Mouse (Mus musculus): ENCODE results near the gene Eed. TPM values are rescaled to one million over a fixed set of nuclear protein-coding genes. Genes with fewer than 3 reads are reported as not detected.
A peak's percentile ranks its signal among the peaks of the same experiment; 100 is the strongest.
"Not testable (repeated sequence)": the region's sequence is repeated elsewhere in the genome, so short reads cannot be mapped to it uniquely, and the experiment has no call there.

Eed gene
- polyA plus RNA-seq, 1 experiment from 2014 or later: 61.5 TPM

GRCm38 (mm10) chr7:90006667-90007653 is 26.2 kb upstream of the Eed start:
- Histone ChIP-seq H3K9me3 (replicated peaks) (no peaks in the 10 kb centered on the region), H3K4me2 (no peak overlapping the region), H3K27me3 (replicated peaks) (no peaks in the 10 kb centered on the region), H3K4me1 (no peaks in the 10 kb centered on the region), H3K27ac (no peak overlapping the region), H3K36me3 (no peaks in the 10 kb centered on the region), H3K4me3 (no peak overlapping the region), H3K9ac (no peak overlapping the region)
- ATAC-seq: no peak
- WGBS (ENCODE audit: insufficient replicate concordance): 59% methylated on average over 8 of the region's 8 CpGs

GRCm38 (mm10) chr7:90004781-90005180 is 24.0 kb upstream of the Eed start:
- H3K4me1 ChIP-seq: no peaks in the 10 kb centered on the region
- no peak overlapping the region for H3K9ac ChIP-seq
- H3K4me2 ChIP-seq: no peak overlapping the region
- 74% methylated on average over 3 of the region's 3 CpGs for WGBS (ENCODE audit: insufficient replicate concordance)
- H3K36me3 ChIP-seq: no peaks in the 10 kb centered on the region
- H3K9me3 ChIP-seq (replicated peaks): no peaks in the 10 kb centered on the region
- no peak for ATAC-seq
- H3K27me3 ChIP-seq (replicated peaks): no peaks in the 10 kb centered on the region
- H3K4me3 ChIP-seq: no peak overlapping the region
- no peak overlapping the region for H3K27ac ChIP-seq

- Histone ChIP-seq H3K36me3 (no peaks in the 10 kb centered on the region), H3K9ac (no peak overlapping the region), H3K4me2 (no peak overlapping the region), H3K27ac (no peak overlapping the region), H3K27me3 (replicated peaks) (no peaks in the 10 kb centered on the region), H3K4me3 (no peak overlapping the region), H3K4me1 (peaks cover 14% of the 10 kb centered on the region), H3K9me3 (replicated peaks) (no peaks in the 10 kb centered on the region)
- 58% methylated on average over 2 of the region's 2 CpGs for WGBS (ENCODE audit: insufficient replicate concordance)
- ATAC-seq: no peak
These were observed 21.6 kb upstream of the Eed start for GRCm38 (mm10) chr7:90002375-90002774.

DNA sequence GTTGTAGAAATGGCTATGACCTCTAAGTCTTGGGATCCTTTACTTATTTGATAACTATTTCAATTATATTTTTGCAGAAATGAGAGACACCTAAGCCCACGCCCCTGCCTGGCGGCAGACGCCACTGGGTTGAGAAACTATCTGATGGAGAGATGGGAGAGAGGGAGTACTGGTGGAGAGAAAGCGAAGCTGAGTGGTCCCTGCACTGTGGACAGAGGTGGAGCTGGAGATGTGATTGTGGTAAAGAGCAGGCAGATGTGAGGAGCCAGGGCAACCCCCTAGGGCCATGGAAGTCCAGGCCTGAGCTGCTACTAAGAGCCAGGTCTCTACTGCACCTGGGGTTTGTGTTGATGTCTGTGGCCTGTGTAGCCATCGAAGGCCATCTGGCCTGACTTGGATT is 18.7 kb upstream of the Eed start:
- Histone ChIP-seq H3K4me3 (no peak overlapping the region), H3K4me1 (peaks cover 19% of the 10 kb centered on the region), H3K27ac (no peak overlapping the region), H3K27me3 (replicated peaks) (no peaks in the 10 kb centered on the region; the same call in none of the 2 replicates), H3K4me2 (no peak overlapping the region), H3K36me3 (no peaks in the 10 kb centered on the region), H3K9me3 (replicated peaks) (no peaks in the 10 kb centered on the region), H3K9ac (no peak overlapping the region)
- ATAC-seq: no peak
- 88% methylated on average over 5 of the region's 5 CpGs for WGBS (ENCODE audit: insufficient replicate concordance)

GRCm38 (mm10) chr7:89998624-89999006 is 17.8 kb upstream of the Eed start:
- 0 out of 2 replicates have a peak overlapping the region, but pooled peaks have one; percentile 17 for H3K9ac ChIP-seq
- peak; percentile 64 for ATAC-seq

GRCm38 (mm10) chr7:89998006-89998623 is 17.3 kb upstream of the Eed start:
- Histone ChIP-seq H3K36me3 (no peaks in the 10 kb centered on the region), H3K4me1 (peaks cover 19% of the 10 kb centered on the region), H3K4me2 (peak overlapping the region; percentile 50), H3K27me3 (replicated peaks) (no peaks in the 10 kb centered on the region; the same call in none of the 2 replicates), H3K9ac (0 out of 2 replicates have a peak overlapping the region, but pooled peaks have one; percentile 17), H3K9me3 (replicated peaks) (no peaks in the 10 kb centered on the region), H3K27ac (0 out of 2 replicates have a peak overlapping the region, but pooled peaks have one; percentile 20), H3K4me3 (no peak overlapping the region)
- WGBS (ENCODE audit: insufficient replicate concordance): 19% methylated on average over 10 of the region's 10 CpGs
- peak; percentile 69 for ATAC-seq

More at GRCm38 (mm10) chr7:89998624-89999006, 17.8 kb upstream of the Eed start:
- Histone ChIP-seq H3K36me3 (no peaks in the 10 kb centered on the region), H3K4me3 (no peak overlapping the region), H3K27me3 (replicated peaks) (no peaks in the 10 kb centered on the region; the same call in none of the 2 replicates), H3K9me3 (replicated peaks) (no peaks in the 10 kb centered on the region), H3K27ac (0 out of 2 replicates have a peak overlapping the region, but pooled peaks have one; percentile 36), H3K4me1 (peaks cover 19% of the 10 kb centered on the region), H3K4me2 (peak overlapping the region; percentile 50)
- 67% methylated on average over 2 of the region's 2 CpGs for WGBS (ENCODE audit: insufficient replicate concordance)

DNA sequence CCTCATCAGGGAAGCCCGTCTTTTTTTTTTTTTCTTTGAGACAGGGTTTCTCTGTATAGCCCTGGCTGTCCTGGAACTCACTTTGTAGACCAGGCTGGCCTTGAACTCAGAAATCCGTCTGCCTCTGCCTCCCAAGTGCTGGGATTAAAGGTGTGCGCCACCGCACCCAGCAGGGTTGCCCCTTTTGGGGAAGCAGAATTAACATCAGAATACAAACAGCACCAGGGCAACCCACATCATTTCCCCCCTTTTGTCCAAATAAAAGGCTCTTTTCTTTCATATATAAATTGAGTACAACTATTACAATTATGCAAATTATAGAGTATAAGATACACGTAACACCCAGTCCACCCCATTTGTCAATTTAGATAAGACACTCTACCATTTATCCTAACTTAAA is 16.7 kb upstream of the Eed start:
- not testable (repeated sequence) for H3K4me3 ChIP-seq; H3K36me3 ChIP-seq; H3K9ac ChIP-seq; H3K4me2 ChIP-seq; H3K27me3 ChIP-seq (replicated peaks); ATAC-seq; H3K9me3 ChIP-seq (replicated peaks); H3K27ac ChIP-seq
- peaks cover 19% of the 10 kb centered on the region for H3K4me1 ChIP-seq
- 37% methylated on average over 5 of the region's 5 CpGs for WGBS (ENCODE audit: insufficient replicate concordance)

DNA sequence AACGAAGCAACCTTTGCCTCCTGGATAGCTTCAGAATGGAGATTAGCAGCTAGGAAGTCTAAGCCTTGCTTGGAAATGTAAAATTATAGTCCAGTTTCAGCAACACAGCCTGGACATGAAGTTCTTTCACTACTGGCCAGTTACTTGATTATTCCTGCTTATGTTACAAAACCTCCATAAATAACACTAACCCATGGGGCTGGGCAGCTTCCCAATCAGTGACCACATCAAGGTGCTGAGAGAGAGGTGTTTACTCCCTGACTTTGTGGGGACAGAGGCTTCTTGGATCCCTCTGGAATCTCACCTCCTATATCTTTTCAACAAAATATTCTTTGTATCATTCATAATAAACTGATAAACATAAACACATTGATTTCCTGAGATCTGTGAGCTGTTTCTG is 12.3 kb upstream of the Eed start:
- 92% methylated on average over 1 of the region's 1 CpGs for WGBS (ENCODE audit: insufficient replicate concordance)
- Histone ChIP-seq H3K36me3 (no peaks in the 10 kb centered on the region), H3K27ac (no peak overlapping the region), H3K4me1 (peaks cover 8% of the 10 kb centered on the region), H3K4me2 (no peak overlapping the region), H3K9me3 (replicated peaks) (no peaks in the 10 kb centered on the region), H3K4me3 (no peak overlapping the region), H3K27me3 (replicated peaks) (peaks cover 4% of the 10 kb centered on the region), H3K9ac (no peak overlapping the region)
- ATAC-seq: no peak

DNA sequence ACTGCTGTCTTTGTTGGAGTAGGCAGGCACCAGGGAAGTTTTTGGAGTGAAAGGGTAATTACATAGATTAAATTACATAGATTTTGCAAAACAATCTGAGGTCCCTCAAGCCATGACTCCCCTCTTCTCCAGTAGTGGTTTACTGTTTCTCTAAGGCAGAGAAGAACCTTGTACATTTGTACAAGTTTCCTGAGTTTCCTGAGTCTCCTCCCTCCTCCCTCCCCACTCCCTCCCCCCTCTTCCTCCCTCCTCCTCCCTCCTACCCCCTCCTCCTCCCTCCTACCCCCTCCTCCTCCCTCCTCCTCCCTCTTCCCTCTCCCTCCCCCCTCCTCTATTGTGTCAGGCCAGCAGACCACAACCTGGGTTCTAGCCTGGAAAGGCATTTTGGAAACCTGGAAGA is 3.6 kb upstream of the Eed start:
- Histone ChIP-seq H3K9ac (no peak overlapping the region), H3K9me3 (replicated peaks) (no peaks in the 10 kb centered on the region), H3K4me2 (no peak overlapping the region), H3K4me3 (no peak overlapping the region), H3K27me3 (replicated peaks) (no peaks in the 10 kb centered on the region), H3K4me1 (peaks cover 20% of the 10 kb centered on the region), H3K27ac (no peak overlapping the region), H3K36me3 (no peaks in the 10 kb centered on the region)
- no peak for ATAC-seq

GRCm38 (mm10) chr7:89983441-89983840 is 2.7 kb upstream of the Eed start:
- 78% methylated on average over 2 of the region's 2 CpGs for WGBS (ENCODE audit: insufficient replicate concordance)

DNA sequence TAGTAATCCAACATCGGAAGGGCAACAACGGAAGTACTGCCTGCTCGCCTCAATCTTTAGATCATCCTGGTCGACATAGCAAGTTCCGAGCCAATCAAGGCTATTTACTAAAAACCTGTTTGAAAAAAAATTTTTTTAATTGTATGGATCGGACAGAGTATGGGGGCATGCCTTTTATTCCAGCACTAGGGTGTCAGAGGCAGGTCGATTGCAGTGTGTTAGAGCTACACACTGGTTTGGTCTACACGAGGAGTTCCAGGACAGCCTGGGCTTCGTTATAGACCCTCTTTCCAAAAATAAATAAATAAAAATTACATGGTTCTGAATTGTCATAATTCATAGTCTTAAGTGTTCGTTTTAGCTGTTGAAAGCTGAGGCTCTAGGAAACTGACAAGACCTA is 774 bp upstream of the Eed start:
- Histone ChIP-seq H3K36me3 (peaks cover 10% of the 10 kb centered on the region), H3K4me3 (peak overlapping the region; percentile 96), H3K9ac (peak overlapping the region; percentile 97), H3K9me3 (replicated peaks) (no peaks in the 10 kb centered on the region), H3K27ac (peak overlapping the region; percentile 99), H3K4me2 (peak overlapping the region; percentile 76), H3K27me3 (replicated peaks) (no peaks in the 10 kb centered on the region), H3K4me1 (peaks cover 37% of the 10 kb centered on the region)
- 0 out of 2 replicates have a peak, but pooled peaks have one; percentile 2 for ATAC-seq
- 10% methylated on average over 10 of the region's 10 CpGs for WGBS (ENCODE audit: insufficient replicate concordance)

More at GRCm38 (mm10) chr7:89983441-89983840, 2.7 kb upstream of the Eed start:
- H3K4me3 ChIP-seq: no peak overlapping the region
- H3K9me3 ChIP-seq (replicated peaks): no peaks in the 10 kb centered on the region
- H3K27ac ChIP-seq: no peak overlapping the region
- peaks cover 28% of the 10 kb centered on the region for H3K4me1 ChIP-seq
- H3K27me3 ChIP-seq (replicated peaks): no peaks in the 10 kb centered on the region
- no peak overlapping the region for H3K4me2 ChIP-seq
- no peak for ATAC-seq
- H3K36me3 ChIP-seq: no peaks in the 10 kb centered on the region
- H3K9ac ChIP-seq: no peak overlapping the region

DNA sequence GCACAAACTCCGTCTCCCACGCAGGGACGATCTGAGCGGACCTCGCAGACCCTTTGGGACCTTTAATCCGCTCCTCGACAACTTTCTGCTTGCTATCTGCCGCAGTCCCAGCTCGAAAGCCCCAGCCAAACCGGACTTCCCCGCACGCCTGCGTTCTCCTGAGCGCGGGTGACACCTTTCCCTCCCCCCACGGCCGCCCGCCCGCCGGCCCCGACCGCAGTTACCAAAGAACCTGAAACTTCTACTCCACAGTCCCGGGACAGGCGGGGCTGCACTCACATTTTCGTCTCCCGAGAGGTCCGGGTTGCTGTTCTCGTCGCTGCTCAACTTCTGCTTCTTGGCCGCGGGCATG is 674 bp downstream of the Eed start:
- H3K27me3 ChIP-seq (replicated peaks): no peaks in the 10 kb centered on the region
- H3K27ac ChIP-seq: peak overlapping the region; percentile 99
- peak overlapping the region; percentile 76 for H3K4me2 ChIP-seq
- 0% methylated on average over 31 of the region's 31 CpGs for WGBS (ENCODE audit: insufficient replicate concordance)
- peaks cover 32% of the 10 kb centered on the region for H3K4me1 ChIP-seq
- ATAC-seq: peak; percentile 53
- no peaks in the 10 kb centered on the region for H3K9me3 ChIP-seq (replicated peaks)
- peaks cover 23% of the 10 kb centered on the region for H3K36me3 ChIP-seq
- peak overlapping the region; percentile 97 for H3K9ac ChIP-seq
- H3K4me3 ChIP-seq: peak overlapping the region; percentile 96
